Mouse (Mus musculus) neural tube, embryonic 11.5 days (tissue): ENCODE data around the gene 1700016H13Rik. TPM values are rescaled to one million over a fixed set of nuclear protein-coding genes. Genes with fewer than 3 reads are reported as not detected.

Experiments used
- ATAC-seq: fragments of 200-750 bp; cut with Nextera tagmentation; 2 replicates; pipeline ENCODE4 v1.8.0; 2017; ENCODE audit warnings: moderate number of reproducible peaks, mild to moderate bottlenecking, moderate TSS enrichment, moderate library complexity; ENCODE audit not compliant: insufficient read depth, low FRiP score, low TSS enrichment
- DNase-seq: peaks from one replicate; pipeline ENCODE4 v3.0.0-alpha.2; 2015; ENCODE audit warnings: low spot score
- H3K27ac ChIP-seq: fragments of 300-500 bp; sonication (generic); 2 replicates; pipeline ENCODE4 v1.5.1; 2014; ENCODE audit warnings: low read depth, mild to moderate bottlenecking, low read length
- H3K27me3 ChIP-seq: fragments of 300-500 bp; sonication (generic); 2 replicates; pipeline ENCODE4 v1.6.1; 2014; ENCODE audit warnings: mild to moderate bottlenecking, low read length, mixed read lengths; ENCODE audit not compliant: control insufficient read depth, insufficient read depth
- H3K36me3 ChIP-seq: fragments of 300-500 bp; sonication (generic); 2 replicates; pipeline ENCODE4 v1.6.1; 2014; ENCODE audit warnings: mild to moderate bottlenecking, low read length, moderate library complexity, mixed read lengths; ENCODE audit not compliant: control insufficient read depth, insufficient read depth
- H3K4me1 ChIP-seq: fragments of 300-500 bp; sonication (generic); 2 replicates; pipeline ENCODE4 v1.6.1; 2014; ENCODE audit warnings: low read length, mixed read lengths; ENCODE audit not compliant: control insufficient read depth, insufficient read depth
- H3K4me2 ChIP-seq: fragments of 300-500 bp; sonication (generic); 2 replicates; pipeline ENCODE4 v1.6.1; 2014; ENCODE audit warnings: low read depth, mild to moderate bottlenecking, moderate library complexity
- H3K4me3 ChIP-seq: fragments of 300-500 bp; sonication (generic); 2 replicates; pipeline ENCODE4 v1.5.1; 2014; ENCODE audit warnings: low read depth, low read length
- H3K9ac ChIP-seq: fragments of 300-500 bp; sonication (generic); 2 replicates; pipeline ENCODE4 v1.6.1; 2014; ENCODE audit warnings: mild to moderate bottlenecking, low read length
- H3K9me3 ChIP-seq: fragments of 300-500 bp; sonication (generic); 2 replicates; pipeline ENCODE4 v1.6.1; 2016; ENCODE audit warnings: low read length; ENCODE audit not compliant: control insufficient read depth
- WGBS: fragments of 180-500 bp; shearing (Covaris S2); extraction: QIAGEN DNeasy Blood & Tissue Kit; methylation state at CpG from one replicate; pipeline ENCODE4 v1.1.7; 2014; 5-methylcytosine and 5-hydroxymethylcytosine counted together
- polyA plus RNA-seq: library from polyadenylated mRNA; unstranded; fragments of >200 nt; fragmentation: Nextera tagmentation; extraction: Ambion mirVana; gene quantifications from 2 replicates; pipeline ENCODE4 v1.2.1, GENCODE M21; 2014

The 1700016H13Rik gene
- 0.48 TPM in 1 of 2 replicates, not detected in the other for polyA plus RNA-seq

DNA sequence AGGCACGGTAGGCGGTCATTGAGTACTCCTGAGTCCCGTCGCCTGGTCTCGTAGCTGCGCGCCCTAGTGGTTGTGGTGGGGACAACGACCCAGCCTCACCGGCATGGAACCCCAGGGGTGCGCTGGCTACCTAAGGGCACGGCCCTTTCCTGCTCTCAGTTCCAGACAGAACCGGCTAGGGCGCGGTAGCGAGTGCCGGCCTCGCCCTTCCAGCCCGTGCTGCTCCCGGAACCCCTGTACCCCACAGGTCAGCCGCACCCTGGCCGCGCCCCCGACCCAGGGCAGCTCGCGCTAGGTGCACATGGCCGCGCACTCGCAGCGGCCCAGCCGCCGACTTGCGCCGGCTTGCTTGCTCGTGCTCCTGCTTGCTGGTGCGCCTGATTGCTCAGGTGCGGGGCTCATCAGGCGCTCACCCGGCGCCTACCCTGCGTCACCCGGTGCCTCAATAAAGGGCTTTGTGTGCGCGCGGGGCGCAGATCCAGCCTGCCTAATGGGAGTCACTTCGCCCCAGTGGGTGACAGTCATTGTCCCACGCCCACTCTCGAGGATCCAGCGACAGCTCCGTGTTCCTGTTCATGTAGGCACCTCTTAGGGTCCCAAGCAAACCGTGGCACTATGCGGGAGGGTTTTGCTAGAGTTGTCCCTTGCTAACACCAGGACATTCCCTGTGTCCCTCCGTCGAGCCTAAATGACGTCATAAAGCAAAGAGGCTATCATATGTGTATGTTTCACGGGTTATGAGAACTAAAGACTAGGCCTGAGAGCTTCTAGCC, at the start of gene 1700016H13Rik:
1700016H13Rik (minus strand) TSS at position 665 of the 773 bp plus-strand sequence.
- DNase-seq, result peak; percentile 81
- H3K4me3 ChIP-seq, result peak within 1 kb of the TSS; percentile 59
- no peak within 1 kb of the TSS for H3K27ac ChIP-seq
- no peaks in the 10 kb centered on the region; the same call in 1 of the 2 replicates for H3K27me3 ChIP-seq
- peak; percentile 84 for ATAC-seq
- peak within 1 kb of the TSS; percentile 76 for H3K9ac ChIP-seq
- H3K4me2 ChIP-seq, result peak within 1 kb of the TSS; percentile 96
- no peaks in the 10 kb centered on the region for H3K9me3 ChIP-seq
- H3K4me1 ChIP-seq, result no peaks in the 10 kb centered on the region
- H3K36me3 ChIP-seq, result no peaks in the 10 kb centered on the region
- under 1% methylated on average over 45 of the region's 56 CpGs for WGBS

DNA sequence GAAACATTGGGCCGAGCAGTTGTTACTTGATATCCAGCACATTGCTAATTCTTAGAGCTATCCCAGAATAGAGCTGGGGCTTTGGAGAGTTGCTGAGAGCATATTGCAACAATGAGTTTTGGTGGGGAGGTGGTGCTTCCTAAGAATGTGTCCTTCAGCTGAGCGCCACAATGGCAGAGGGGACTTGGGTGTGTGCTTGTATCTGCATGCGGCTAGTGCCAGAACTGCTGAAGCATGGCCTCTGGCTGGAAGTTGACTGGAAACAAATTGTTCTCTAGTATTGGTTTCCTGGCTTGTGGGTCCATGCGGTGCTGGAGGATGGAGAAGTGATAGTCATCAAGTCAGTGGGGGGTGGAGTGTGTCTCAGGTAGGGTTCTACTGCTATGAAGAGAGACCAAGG, 49.5 kb upstream of the 1700016H13Rik start:
- Histone ChIP-seq H3K27ac (no peak overlapping the region), H3K9ac (no peak overlapping the region), H3K27me3 (no peaks in the 10 kb centered on the region), H3K4me3 (no peak overlapping the region), H3K4me2 (no peak overlapping the region), H3K36me3 (no peaks in the 10 kb centered on the region), H3K9me3 (no peaks in the 10 kb centered on the region), H3K4me1 (no peaks in the 10 kb centered on the region)
- DNase-seq, result no peak
- 92% methylated on average over 4 of the region's 4 CpGs for WGBS
- ATAC-seq, result no peak

DNA sequence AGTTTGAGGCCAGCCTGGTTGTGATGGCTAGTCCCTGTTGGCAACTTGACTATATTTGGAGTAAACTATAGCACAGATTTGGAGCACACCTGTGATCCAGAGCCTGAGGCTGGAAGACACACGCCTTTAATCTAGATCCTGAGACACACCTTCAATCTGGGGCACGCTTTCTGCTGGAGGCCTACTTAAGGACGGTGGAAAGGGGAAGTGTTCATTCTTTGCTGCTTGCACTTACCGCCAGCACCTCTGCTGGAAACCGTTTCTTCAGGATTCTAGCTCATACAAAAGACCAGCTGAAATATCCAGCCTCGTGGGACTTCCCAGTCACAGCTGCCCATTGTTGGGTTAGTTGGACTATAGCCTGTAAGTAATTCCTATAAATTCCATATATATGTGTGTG, 46.7 kb upstream of the 1700016H13Rik start:
- ATAC-seq (no peak), DNase-seq (no peak)
- Histone ChIP-seq H3K9me3 (no peaks in the 10 kb centered on the region), H3K4me3 (no peak overlapping the region), H3K36me3 (no peaks in the 10 kb centered on the region), H3K27me3 (no peaks in the 10 kb centered on the region), H3K27ac (no peak overlapping the region), H3K9ac (no peak overlapping the region), H3K4me1 (no peaks in the 10 kb centered on the region), H3K4me2 (no peak overlapping the region)
- WGBS, result 88% methylated on average over 6 of the region's 6 CpGs

DNA sequence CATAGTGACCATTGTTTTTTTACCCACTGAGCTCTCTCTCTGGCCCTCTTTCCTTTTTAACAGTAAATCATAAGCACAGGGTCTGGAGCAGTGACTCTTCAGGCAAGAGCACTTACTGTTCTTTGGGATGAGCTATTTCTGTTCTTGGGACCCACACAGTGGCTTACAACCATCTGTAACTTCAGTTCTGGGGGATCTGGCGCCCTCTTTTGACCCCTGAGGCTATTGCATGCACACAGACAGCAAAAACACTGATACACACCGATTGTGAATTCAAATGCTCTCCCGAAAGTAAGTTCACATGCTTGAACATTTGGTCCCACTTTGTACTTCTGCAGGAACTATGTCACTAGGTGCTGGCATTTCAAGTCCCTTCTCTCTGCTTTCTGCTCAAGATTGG, 45.7 kb upstream of the 1700016H13Rik start:
- WGBS, result 76% methylated on average over 3 of the region's 3 CpGs
- H3K27ac ChIP-seq, result no peak overlapping the region

DNA sequence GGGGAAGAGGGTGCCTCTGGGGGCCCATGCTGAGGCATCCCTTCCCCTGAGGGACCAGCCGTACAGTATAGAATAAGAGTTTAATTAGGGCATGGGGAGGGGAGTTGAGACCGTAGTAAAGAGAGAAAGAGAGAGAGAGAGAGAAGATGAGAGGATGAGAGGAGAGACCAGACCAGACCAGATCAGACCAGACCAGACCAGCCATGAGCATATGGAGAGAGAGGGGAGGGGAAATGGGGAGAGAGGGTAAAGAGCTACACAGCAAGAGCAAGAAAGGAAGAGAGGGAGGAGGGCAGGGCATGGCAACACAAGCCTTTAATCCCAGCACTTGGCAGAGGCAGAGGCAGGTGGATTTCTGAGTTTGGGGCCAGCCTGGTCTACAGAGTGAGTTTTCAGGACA, 44.9 kb upstream of the 1700016H13Rik start:
- WGBS, result 86% methylated on average over 2 of the region's 2 CpGs
- ATAC-seq, result no peak
- Histone ChIP-seq H3K4me2 (no peak overlapping the region), H3K9me3 (no peaks in the 10 kb centered on the region), H3K27ac (no peak overlapping the region), H3K4me3 (no peak overlapping the region), H3K36me3 (no peaks in the 10 kb centered on the region), H3K9ac (no peak overlapping the region), H3K4me1 (no peaks in the 10 kb centered on the region), H3K27me3 (no peaks in the 10 kb centered on the region)
- DNase-seq, result no peak

More for the DNA sequence above, 45.7 kb upstream of the 1700016H13Rik start:
- H3K4me1 ChIP-seq, result no peaks in the 10 kb centered on the region
- DNase-seq (no peak), ATAC-seq (no peak)
- no peaks in the 10 kb centered on the region for H3K9me3 ChIP-seq
- no peak overlapping the region for H3K4me3 ChIP-seq
- H3K27me3 ChIP-seq, result no peaks in the 10 kb centered on the region
- no peak overlapping the region for H3K4me2 ChIP-seq
- H3K9ac ChIP-seq, result no peak overlapping the region
- no peaks in the 10 kb centered on the region for H3K36me3 ChIP-seq

DNA sequence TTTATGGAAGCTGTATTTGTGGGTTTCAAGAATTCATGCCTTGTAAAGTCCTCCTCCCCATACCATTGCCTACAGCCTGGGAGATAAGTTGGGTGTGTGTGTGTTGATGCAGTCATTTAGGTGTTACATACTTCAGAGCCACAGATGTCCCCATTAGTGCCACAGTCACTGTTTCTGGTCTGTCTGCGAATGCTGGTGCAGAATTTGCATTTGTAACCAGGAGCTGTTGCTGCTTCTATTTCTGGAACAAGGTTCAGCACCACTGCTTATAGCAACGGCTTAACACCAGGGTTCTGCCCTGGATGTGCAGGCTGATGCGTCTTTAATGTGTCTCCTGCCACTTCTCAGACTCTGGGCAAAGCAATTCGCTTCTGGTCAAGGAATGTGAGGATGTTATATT, 43.7 kb upstream of the 1700016H13Rik start:
- no peak overlapping the region for H3K27ac ChIP-seq
- 51% methylated on average over 4 of the region's 4 CpGs for WGBS
- H3K4me3 ChIP-seq, result no peak overlapping the region
- no peaks in the 10 kb centered on the region for H3K9me3 ChIP-seq
- H3K27me3 ChIP-seq, result no peaks in the 10 kb centered on the region
- H3K4me1 ChIP-seq, result no peaks in the 10 kb centered on the region
- no peak overlapping the region for H3K4me2 ChIP-seq
- no peaks in the 10 kb centered on the region for H3K36me3 ChIP-seq
- DNase-seq, result no peak
- H3K9ac ChIP-seq, result no peak overlapping the region
- no peak for ATAC-seq

DNA sequence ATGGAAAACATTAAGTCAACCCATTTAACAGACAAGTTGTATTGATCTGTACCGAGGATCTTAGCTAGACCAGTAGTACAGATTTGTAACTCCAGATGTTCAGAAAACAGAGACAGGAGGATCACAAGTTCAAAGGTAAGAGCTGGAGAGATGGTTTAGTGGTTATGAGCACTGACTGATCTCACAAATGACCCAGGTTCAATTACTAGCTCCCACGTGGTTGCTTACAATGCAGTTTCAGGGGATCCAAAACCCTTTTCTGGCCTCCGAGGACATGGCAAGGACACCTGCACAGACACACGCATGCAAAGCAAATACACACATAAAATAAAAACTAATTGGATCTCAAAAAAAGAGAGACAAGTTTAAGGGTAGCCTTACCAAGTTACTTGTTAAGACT, 42.8 kb upstream of the 1700016H13Rik start:
- Histone ChIP-seq H3K36me3 (no peaks in the 10 kb centered on the region), H3K4me1 (no peaks in the 10 kb centered on the region), H3K27ac (no peak overlapping the region), H3K4me2 (no peak overlapping the region), H3K9me3 (no peaks in the 10 kb centered on the region), H3K27me3 (peaks cover 6% of the 10 kb centered on the region), H3K4me3 (no peak overlapping the region), H3K9ac (no peak overlapping the region)
- ATAC-seq, result no peak
- DNase-seq, result no peak
- 79% methylated on average over 4 of the region's 4 CpGs for WGBS

DNA sequence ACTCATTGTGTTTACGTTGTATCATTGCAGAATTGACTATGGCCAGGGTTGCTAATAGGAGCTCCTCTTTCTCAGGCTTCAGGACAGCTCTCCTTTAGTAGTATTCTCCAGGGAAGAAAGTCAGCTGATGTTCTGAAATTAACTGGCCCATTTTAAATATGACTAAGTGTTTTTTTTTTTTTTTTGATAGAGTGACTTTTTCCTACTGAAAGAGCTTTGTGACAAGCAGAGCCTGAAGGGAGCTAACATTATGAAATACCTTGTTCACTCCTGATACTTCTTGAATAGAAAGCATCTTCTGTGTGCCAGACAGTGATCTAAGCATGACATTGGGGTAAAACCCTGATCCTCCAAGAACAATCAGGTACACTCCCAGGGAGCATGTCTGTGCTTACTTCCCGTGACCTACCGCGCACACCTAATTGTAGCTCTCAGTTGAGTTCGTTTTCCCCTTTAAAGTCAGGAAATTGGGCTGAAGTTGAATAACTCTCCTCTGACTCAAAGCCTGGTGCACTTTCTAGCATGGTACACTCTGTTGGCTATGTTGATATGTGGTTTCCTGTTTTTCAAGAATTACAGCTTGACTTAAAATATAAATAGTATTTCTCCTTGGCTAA, 42.2 kb upstream of the 1700016H13Rik start:
- Histone ChIP-seq H3K4me2 (no peak overlapping the region), H3K27me3 (peaks cover 11% of the 10 kb centered on the region), H3K4me1 (0 out of 2 replicates have a peak, but pooled peaks cover 3% of the 10 kb centered on the region), H3K36me3 (no peaks in the 10 kb centered on the region), H3K9me3 (no peaks in the 10 kb centered on the region), H3K9ac (no peak overlapping the region), H3K4me3 (no peak overlapping the region), H3K27ac (no peak overlapping the region)
- no peak for ATAC-seq
- WGBS, result 83% methylated on average over 5 of the region's 5 CpGs
- no peak for DNase-seq

DNA sequence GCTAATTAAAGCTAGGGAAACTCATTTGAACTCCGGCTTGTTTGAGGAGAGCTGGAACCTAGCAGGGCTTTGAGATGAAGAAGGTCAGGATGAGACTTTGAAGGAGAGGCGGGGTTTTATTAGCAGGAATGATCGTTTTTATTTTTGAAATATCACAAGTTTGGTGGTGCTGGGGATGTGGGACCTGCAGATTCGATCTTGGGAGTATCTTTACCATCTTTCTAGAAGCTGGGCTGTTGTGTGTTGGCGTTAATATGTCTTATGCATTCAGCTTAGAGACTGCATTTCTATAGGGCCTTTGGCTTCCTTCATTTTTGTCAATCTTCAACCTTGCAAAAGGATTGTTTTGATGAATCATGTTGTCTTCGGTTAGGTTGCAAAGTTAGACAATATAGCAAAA, 38.3 kb upstream of the 1700016H13Rik start:
- Histone ChIP-seq H3K27ac (no peak overlapping the region), H3K4me3 (no peak overlapping the region), H3K4me2 (no peak overlapping the region), H3K36me3 (no peaks in the 10 kb centered on the region), H3K9ac (no peak overlapping the region), H3K4me1 (peaks cover 8% of the 10 kb centered on the region; the same call in 1 of the 2 replicates), H3K27me3 (peaks cover 19% of the 10 kb centered on the region), H3K9me3 (no peaks in the 10 kb centered on the region)
- 52% methylated on average over 6 of the region's 6 CpGs for WGBS
- no peak for ATAC-seq
- no peak for DNase-seq
